Mouse (Mus musculus) heart, embryonic 11.5 days (tissue): Measurements from ENCODE around the gene Fam76a. TPM values are rescaled to one million over a fixed set of nuclear protein-coding genes. Genes with fewer than 3 reads are reported as not detected.

Source experiments
- ATAC-seq: fragments of 200-750 bp; cut with Nextera tagmentation; replicated peaks from 2 replicates; pipeline ENCODE4 v1.8.0; 2017; ENCODE audit warnings: moderate library complexity; ENCODE audit not compliant: insufficient number of reproducible peaks, low FRiP score, low TSS enrichment
- H3K27ac ChIP-seq: fragments of 300-500 bp; sonication (generic); 2 replicates; pipeline ENCODE4 v1.5.1; 2014; ENCODE audit warnings: mild to moderate bottlenecking, low read depth, low read length
- H3K27me3 ChIP-seq: fragments of 300-500 bp; sonication (generic); 2 replicates; pipeline ENCODE4 v1.6.1; 2014; ENCODE audit warnings: mild to moderate bottlenecking, low read length, mixed read lengths; ENCODE audit not compliant: control insufficient read depth, insufficient read depth
- H3K36me3 ChIP-seq: fragments of 300-500 bp; sonication (generic); 2 replicates; pipeline ENCODE4 v1.6.1; 2014; ENCODE audit warnings: mild to moderate bottlenecking, low read length, moderate library complexity, mixed read lengths; ENCODE audit not compliant: control insufficient read depth, insufficient read depth
- H3K4me1 ChIP-seq: fragments of 300-500 bp; sonication (generic); 2 replicates; pipeline ENCODE4 v1.6.1; 2014; ENCODE audit warnings: low read length; ENCODE audit not compliant: control insufficient read depth, insufficient read depth
- H3K4me2 ChIP-seq: fragments of 300-500 bp; sonication (generic); 2 replicates; pipeline ENCODE4 v1.6.1; 2014; ENCODE audit warnings: mild to moderate bottlenecking, moderate library complexity
- H3K4me3 ChIP-seq: fragments of 300-500 bp; sonication (generic); 2 replicates; pipeline ENCODE4 v1.5.1; 2014; ENCODE audit warnings: low read depth, low read length
- H3K9ac ChIP-seq: fragments of 300-500 bp; sonication (generic); 2 replicates; pipeline ENCODE4 v1.6.1; 2014; ENCODE audit warnings: mild to moderate bottlenecking, low read depth, low read length, moderate library complexity
- H3K9me3 ChIP-seq: fragments of 300-500 bp; sonication (generic); replicated peaks from 2 replicates; pipeline ENCODE4 v1.6.1; 2016; ENCODE audit warnings: low read length; ENCODE audit not compliant: control insufficient read depth
- WGBS: fragments of 180-500 bp; shearing (Covaris S2); extraction: QIAGEN DNeasy Blood & Tissue Kit; methylation state at CpG from one replicate; pipeline ENCODE4 v1.1.7; 2014; ENCODE audit not compliant: insufficient replicate concordance; 5-methylcytosine and 5-hydroxymethylcytosine counted together
- polyA plus RNA-seq: library from polyadenylated mRNA; unstranded; fragments of >200 nt; fragmentation: Nextera tagmentation; extraction: Ambion mirVana; gene quantifications from 2 replicates; pipeline ENCODE4 v1.2.1, GENCODE M21; 2014

Gene Fam76a
- polyA plus RNA-seq, 1 experiment from 2014 or later, result 31.2 TPM

DNA sequence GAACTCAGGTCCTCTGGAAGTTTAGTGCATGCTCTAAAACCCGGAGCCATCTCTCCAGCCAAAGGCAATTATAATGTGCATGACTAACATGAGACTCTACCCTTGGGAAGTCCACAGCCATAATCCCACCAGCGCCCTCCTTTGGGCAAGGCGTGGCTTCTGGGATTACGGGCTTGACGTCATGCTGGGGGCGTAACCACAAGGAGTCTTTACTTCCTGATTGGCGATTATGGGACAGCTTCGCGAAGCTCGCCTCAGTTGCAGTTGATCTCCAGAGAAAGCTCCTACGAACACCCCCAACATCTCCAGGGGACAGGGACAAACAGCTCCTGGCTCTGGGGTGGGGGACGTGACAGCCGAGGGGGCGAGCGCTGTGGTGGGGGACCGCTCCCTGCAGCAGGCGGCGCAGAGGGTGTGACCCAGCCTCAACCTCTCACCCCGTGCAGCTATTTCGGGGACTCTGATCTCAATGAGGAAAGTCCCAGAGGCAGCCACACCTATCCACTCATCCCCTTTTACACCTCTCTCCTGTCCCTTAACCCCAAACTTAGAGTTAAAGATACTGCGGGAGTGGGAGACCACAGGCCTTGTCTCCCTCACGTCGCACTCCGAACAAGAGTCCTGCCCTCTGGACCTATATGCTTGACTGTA lies 27.6 kb upstream of the Fam76a start:
- Histone ChIP-seq H3K9me3 (no peaks in the 10 kb centered on the region), H3K4me3 (peak overlapping the region; percentile 21), H3K4me2 (peak overlapping the region; percentile 59), H3K4me1 (peaks cover 32% of the 10 kb centered on the region), H3K27ac (no peak overlapping the region), H3K27me3 (no peaks in the 10 kb centered on the region), H3K36me3 (no peaks in the 10 kb centered on the region), H3K9ac (no peak overlapping the region)
- ATAC-seq, result no peak
- WGBS, result 17% methylated on average over 24 of the region's 24 CpGs

- ATAC-seq, result peak; percentile 53; the same call in 1 of the 2 replicates
- H3K4me3 ChIP-seq, result peak overlapping the region; percentile 4
- H3K4me1 ChIP-seq, result peaks cover 34% of the 10 kb centered on the region
- no peaks in the 10 kb centered on the region for H3K27me3 ChIP-seq
- WGBS, result 18% methylated on average over 27 of the region's 27 CpGs
- peak overlapping the region; percentile 85 for H3K27ac ChIP-seq
- H3K9ac ChIP-seq, result peak overlapping the region; percentile 69
- no peaks in the 10 kb centered on the region for H3K9me3 ChIP-seq
- peak overlapping the region; percentile 57 for H3K4me2 ChIP-seq
- no peaks in the 10 kb centered on the region for H3K36me3 ChIP-seq
Measured at GRCm38 (mm10) chr4:132946047-132947001, 24.0 kb upstream of the Fam76a start.

DNA sequence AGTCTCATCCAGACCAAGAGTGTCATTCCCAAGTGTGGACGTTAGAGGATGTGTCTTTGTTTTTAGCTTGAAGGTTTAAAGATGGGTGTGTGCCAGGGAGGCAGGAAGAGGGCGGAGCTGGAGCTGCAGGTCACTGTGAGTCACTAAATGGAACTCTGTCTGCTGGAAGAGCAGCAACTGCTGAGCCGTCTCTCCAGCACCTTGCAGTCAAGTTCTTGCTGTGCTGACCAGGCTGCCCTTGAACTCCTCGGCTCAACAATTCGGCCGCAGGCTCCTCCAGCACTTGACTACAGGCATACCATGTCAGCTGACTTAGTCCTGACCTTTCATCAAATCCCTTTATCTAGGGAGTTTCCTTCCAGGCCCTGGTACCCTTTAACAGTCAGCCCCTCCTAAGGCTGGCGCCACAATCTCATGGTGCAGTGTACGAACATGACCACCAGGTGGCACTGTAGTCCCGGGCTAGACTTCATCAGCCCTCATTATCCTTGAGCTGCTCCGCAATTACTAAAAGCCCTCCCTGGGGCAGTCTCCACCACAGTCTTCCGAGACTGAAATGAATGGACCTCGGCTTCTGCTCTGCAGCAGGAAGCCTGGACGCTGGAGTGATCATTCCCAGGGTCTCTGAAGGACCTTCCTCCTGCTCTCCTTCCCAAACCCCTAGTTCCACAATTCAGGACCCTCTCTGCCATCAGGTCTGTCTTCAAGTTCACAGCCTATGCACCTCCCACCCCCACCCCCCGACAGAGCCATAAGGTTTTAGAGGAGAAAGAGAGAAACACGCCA lies 23.1 kb upstream of the Fam76a start:
- 0 out of 2 replicates have a peak, but pooled peaks cover 2% of the 10 kb centered on the region for H3K27me3 ChIP-seq
- no peaks in the 10 kb centered on the region for H3K36me3 ChIP-seq
- ATAC-seq, result peak; percentile 71
- H3K4me3 ChIP-seq, result peak overlapping the region; percentile 4
- H3K9ac ChIP-seq, result peak overlapping the region; percentile 69
- H3K9me3 ChIP-seq, result no peaks in the 10 kb centered on the region
- H3K27ac ChIP-seq, result peak overlapping the region; percentile 85
- peaks cover 30% of the 10 kb centered on the region for H3K4me1 ChIP-seq
- WGBS, result 5% methylated on average over 15 of the region's 15 CpGs
- peak overlapping the region; percentile 57 for H3K4me2 ChIP-seq

- WGBS, result 73% methylated on average over 4 of the region's 4 CpGs
- H3K27me3 ChIP-seq, result 0 out of 2 replicates have a peak, but pooled peaks cover 4% of the 10 kb centered on the region
- no peaks in the 10 kb centered on the region for H3K36me3 ChIP-seq
- H3K4me2 ChIP-seq, result no peak overlapping the region
- H3K4me3 ChIP-seq, result no peak overlapping the region
- no peak for ATAC-seq
- no peaks in the 10 kb centered on the region for H3K9me3 ChIP-seq
- peaks cover 24% of the 10 kb centered on the region for H3K4me1 ChIP-seq
- H3K9ac ChIP-seq, result no peak overlapping the region
- peak overlapping the region; percentile 16; the same call in 1 of the 2 replicates for H3K27ac ChIP-seq
Measured at GRCm38 (mm10) chr4:132944776-132945175, 22.4 kb upstream of the Fam76a start.

- Histone ChIP-seq H3K4me1 (peaks cover 24% of the 10 kb centered on the region), H3K36me3 (no peaks in the 10 kb centered on the region), H3K9me3 (no peaks in the 10 kb centered on the region), H3K27me3 (0 out of 2 replicates have a peak, but pooled peaks cover 4% of the 10 kb centered on the region), H3K9ac (no peak overlapping the region), H3K4me2 (no peak overlapping the region), H3K27ac (0 out of 2 replicates have a peak overlapping the region, but pooled peaks have one; percentile 17), H3K4me3 (no peak overlapping the region)
- no peak for ATAC-seq
- WGBS, result 49% methylated on average over 12 of the region's 12 CpGs
Measured at GRCm38 (mm10) chr4:132944106-132944505, 21.7 kb upstream of the Fam76a start.

DNA sequence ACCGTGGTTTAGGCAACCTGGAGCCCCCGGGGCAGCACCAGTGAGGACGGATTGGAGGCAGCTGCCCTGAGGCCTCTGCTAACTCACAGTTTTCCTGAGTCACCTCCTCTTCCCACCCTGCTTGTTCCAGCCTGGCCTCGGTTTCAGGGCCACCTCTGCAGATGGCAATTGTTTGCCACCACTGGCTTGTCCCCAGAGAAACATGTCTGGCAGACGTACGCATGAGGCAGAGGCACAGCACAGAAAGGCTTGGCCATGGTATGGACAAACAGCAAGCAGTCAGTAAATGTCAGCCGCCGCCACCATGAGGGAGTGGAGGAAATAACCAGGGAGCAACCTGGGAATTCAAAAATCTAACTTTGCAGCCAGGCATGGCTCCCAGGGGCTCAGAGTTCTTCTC lies 20.7 kb upstream of the Fam76a start:
- peaks cover 24% of the 10 kb centered on the region for H3K4me1 ChIP-seq
- 72% methylated on average over 8 of the region's 8 CpGs for WGBS
- no peak overlapping the region for H3K27ac ChIP-seq
- 0 out of 2 replicates have a peak, but pooled peaks cover 4% of the 10 kb centered on the region for H3K27me3 ChIP-seq
- H3K4me2 ChIP-seq, result no peak overlapping the region
- H3K9me3 ChIP-seq, result no peaks in the 10 kb centered on the region
- no peaks in the 10 kb centered on the region for H3K36me3 ChIP-seq
- H3K9ac ChIP-seq, result no peak overlapping the region
- no peak for ATAC-seq
- H3K4me3 ChIP-seq, result no peak overlapping the region

- WGBS, result 52% methylated on average over 23 of the region's 23 CpGs
Measured at GRCm38 (mm10) chr4:132941012-132941729, 18.8 kb upstream of the Fam76a start.

More at GRCm38 (mm10) chr4:132941012-132941729, 18.8 kb upstream of the Fam76a start:
- Histone ChIP-seq H3K4me2 (no peak overlapping the region), H3K4me3 (no peak overlapping the region), H3K27ac (no peak overlapping the region), H3K4me1 (peaks cover 14% of the 10 kb centered on the region), H3K9me3 (no peaks in the 10 kb centered on the region), H3K27me3 (0 out of 2 replicates have a peak, but pooled peaks cover 4% of the 10 kb centered on the region), H3K36me3 (no peaks in the 10 kb centered on the region), H3K9ac (0 out of 2 replicates have a peak overlapping the region, but pooled peaks have one; percentile 16)
- no peak for ATAC-seq
